Mouse (Mus musculus) liver, embryonic 14.5 days (tissue): ENCODE measurements around the gene Ppp1r12a. TPM values are rescaled to one million over a fixed set of nuclear protein-coding genes. Genes with fewer than 3 reads are reported as not detected.

ENCODE experiments used
- ATAC-seq: fragments of 200-750 bp; cut with Nextera tagmentation; 2 replicates; pipeline ENCODE4 v1.8.0; 2017; ENCODE audit warnings: moderate number of reproducible peaks, mild to moderate bottlenecking, moderate library complexity; ENCODE audit not compliant: insufficient read depth
- DNase-seq, 3 experiments: peaks; one replicate each; pipeline ENCODE4 v3.0.0-alpha.2; 2012 to 2013; ENCODE audit warnings: low read depth in 3 of 3, low spot score in 3 of 3
- H3K27ac ChIP-seq: fragments of 300-500 bp; sonication (generic); 2 replicates; pipeline ENCODE4 v1.5.1; 2014; ENCODE audit warnings: moderate library complexity, mild to moderate bottlenecking, control low read depth, inconsistent platforms
- H3K27me3 ChIP-seq: fragments of 300-500 bp; sonication (generic); 2 replicates; pipeline ENCODE4 v1.6.1; 2014; ENCODE audit warnings: mild to moderate bottlenecking, low read length, moderate library complexity; ENCODE audit not compliant: control insufficient read depth, insufficient read depth
- H3K36me3 ChIP-seq: fragments of 300-500 bp; sonication (generic); replicated peaks from 2 replicates; pipeline ENCODE4 v1.6.1; 2014; ENCODE audit warnings: low read depth; ENCODE audit not compliant: control insufficient read depth, insufficient read depth
- H3K4me1 ChIP-seq, 2 experiments: fragments of 200-500 bp in 1 of 2; fragments of 300-500 bp in 1 of 2; sonication (generic) in 1 of 2; replicated peaks; 2 replicates each; pipeline ENCODE4 v1.6.1; 2012 to 2014; ENCODE audit warnings: antibody characterized with exemption in 1 of 2, inconsistent platforms in 1 of 2, low read length in 1 of 2; ENCODE audit not compliant: control insufficient read depth in 2 of 2, insufficient read depth in 2 of 2
- H3K4me2 ChIP-seq: fragments of 300-500 bp; sonication (generic); 2 replicates; pipeline ENCODE4 v1.6.1; 2014; ENCODE audit warnings: low read depth, mild to moderate bottlenecking, control low read depth, moderate library complexity
- H3K4me3 ChIP-seq, 2 experiments: fragments of 200-500 bp in 1 of 2; fragments of 300-500 bp in 1 of 2; sonication (generic) in 1 of 2; 2 replicates each; pipeline ENCODE4 v1.5.1; 2012 to 2014; ENCODE audit warnings: low read depth in 2 of 2, low read length in 2 of 2, mild to moderate bottlenecking in 2 of 2, control low read depth in 1 of 2, inconsistent platforms in 1 of 2, moderate library complexity in 1 of 2; ENCODE audit not compliant: insufficient read depth in 1 of 2
- H3K9ac ChIP-seq: fragments of 300-500 bp; sonication (generic); replicated peaks from 2 replicates; pipeline ENCODE4 v1.6.1; 2014; ENCODE audit warnings: mild to moderate bottlenecking, control low read depth, moderate library complexity
- H3K9me3 ChIP-seq: fragments of 300-500 bp; sonication (generic); 2 replicates; pipeline ENCODE4 v1.6.1; 2016; ENCODE audit warnings: low read length, mixed read lengths; ENCODE audit not compliant: control insufficient read depth
- CTCF ChIP-seq: IDR thresholded peaks from 2 replicates; pipeline ENCODE4 v1.5.1; 2016; ENCODE audit warnings: antibody characterized with exemption, low read depth, control low read depth
- EP300 ChIP-seq: IDR thresholded peaks from 2 replicates; pipeline ENCODE4 v1.6.1; 2016; ENCODE audit warnings: antibody characterized with exemption, low read depth
- WGBS: fragments of 180-500 bp; shearing (Covaris S2); extraction: QIAGEN DNeasy Blood & Tissue Kit; methylation state at CpG from one replicate; pipeline ENCODE4 v1.1.7; 2014; ENCODE audit not compliant: insufficient replicate concordance; 5-methylcytosine and 5-hydroxymethylcytosine counted together
- polyA plus RNA-seq, 2 experiments: library from polyadenylated mRNA; depleted of rRNA in 1 of 2; stranded (reverse) in 1 of 2; unstranded in 1 of 2; fragments of >200 nt; fragmentation: Nextera tagmentation in 1 of 2; extraction: Ambion mirVana in 1 of 2; gene quantifications; 2 replicates each; pipeline versions ENCODE4 v1.2.1 to v1.2.3; 2012 to 2014

Ppp1r12a gene
- polyA plus RNA-seq, 2 experiments: 18.7 to 27.2 TPM

DNA sequence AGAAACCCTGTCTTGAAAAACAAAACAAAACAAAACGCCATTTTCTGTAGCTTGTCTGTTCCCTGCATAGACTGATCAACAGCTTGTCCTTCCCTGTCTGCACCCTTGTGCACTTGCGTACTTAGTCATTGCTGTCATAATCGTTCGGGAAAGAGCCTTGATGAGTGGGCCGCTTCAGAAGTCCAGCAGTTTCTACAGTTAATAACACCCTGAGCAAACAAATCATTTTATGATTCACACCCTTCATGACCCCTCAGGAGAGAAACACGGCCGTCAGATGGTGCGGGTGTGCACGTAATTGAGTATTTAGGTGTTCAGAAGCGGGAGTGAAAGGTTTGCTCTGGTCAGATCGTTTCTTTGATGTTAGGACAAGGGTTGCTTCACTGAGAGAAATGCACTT, 137.8 kb downstream of the Ppp1r12a start:
- Histone ChIP-seq H3K36me3 (no peaks in the 10 kb centered on the region), H3K9ac (no peak overlapping the region), H3K9me3 (no peaks in the 10 kb centered on the region), H3K4me3 (no peak overlapping the region), H3K27me3 (no peaks in the 10 kb centered on the region), H3K27ac (no peak overlapping the region), H3K4me2 (no peak overlapping the region), H3K4me1 (no peaks in the 10 kb centered on the region)
- TF ChIP-seq CTCF (no peak), EP300 (no peak)
- 62% methylated on average over 11 of the region's 11 CpGs for WGBS
- ATAC-seq (no peak), DNase-seq (no peak)

GRCm38 (mm10) chr10:108300843-108301242, 138.8 kb downstream of the Ppp1r12a start:
- DNase-seq (peak; percentile 48 to 64 (median 59)), ATAC-seq (peak; percentile 60; the same call in 1 of the 2 replicates)
- Histone ChIP-seq H3K9ac (no peak overlapping the region), H3K4me1 (no peaks in the 10 kb centered on the region), H3K4me3 (no peak overlapping the region), H3K9me3 (no peaks in the 10 kb centered on the region), H3K36me3 (no peaks in the 10 kb centered on the region), H3K27me3 (no peaks in the 10 kb centered on the region), H3K4me2 (peak overlapping the region; percentile 18; the same call in 1 of the 2 replicates), H3K27ac (no peak overlapping the region)
- TF ChIP-seq EP300 (no peak), CTCF (peak; percentile 83)
- 3% methylated on average over 19 of the region's 19 CpGs for WGBS

GRCm38 (mm10) chr10:108307772-108308171, 145.8 kb downstream of the Ppp1r12a start:
- 75% methylated on average over 11 of the region's 11 CpGs for WGBS
- no peak for TF ChIP-seq CTCF
- Histone ChIP-seq H3K4me2 (no peak overlapping the region), H3K4me3 (no peak overlapping the region), H3K9me3 (no peaks in the 10 kb centered on the region), H3K27me3 (no peaks in the 10 kb centered on the region), H3K27ac (no peak overlapping the region), H3K36me3 (no peaks in the 10 kb centered on the region), H3K9ac (no peak overlapping the region), H3K4me1 (no peaks in the 10 kb centered on the region)
- DNase-seq: no peak
- no peak for ATAC-seq

DNA sequence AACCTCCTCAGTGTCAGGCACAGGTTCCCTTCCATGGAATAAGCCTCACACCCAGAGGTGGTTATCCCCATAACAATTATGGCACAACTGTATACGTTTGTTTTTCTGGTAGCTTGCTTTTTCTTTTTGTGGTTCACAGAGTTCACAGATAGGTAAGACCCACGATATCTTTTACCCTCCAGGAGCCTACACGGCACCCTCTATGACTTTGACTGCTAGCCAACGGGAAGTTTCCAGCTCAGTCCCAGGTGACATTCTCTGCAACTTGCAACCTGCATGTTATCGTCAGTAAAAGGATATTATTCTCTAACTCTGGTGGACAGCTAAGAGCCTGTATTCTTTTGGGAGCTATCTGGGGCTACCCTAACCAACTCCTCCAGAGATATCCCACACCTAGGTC, 148.2 kb downstream of the Ppp1r12a start:
- H3K36me3 ChIP-seq: no peaks in the 10 kb centered on the region
- TF ChIP-seq CTCF: no peak
- TF ChIP-seq EP300: no peak
- no peak overlapping the region for H3K27ac ChIP-seq
- H3K27me3 ChIP-seq: no peaks in the 10 kb centered on the region
- no peak overlapping the region for H3K4me2 ChIP-seq
- no peaks in the 10 kb centered on the region for H3K9me3 ChIP-seq
- DNase-seq: no peak
- 51% methylated on average over 5 of the region's 5 CpGs for WGBS
- H3K9ac ChIP-seq: no peak overlapping the region
- H3K4me3 ChIP-seq: no peak overlapping the region
- no peak for ATAC-seq
- H3K4me1 ChIP-seq: peaks cover 0 to 8% of the 10 kb centered on the region in 2 experiments; a peak in 2 of 4 replicates

DNA sequence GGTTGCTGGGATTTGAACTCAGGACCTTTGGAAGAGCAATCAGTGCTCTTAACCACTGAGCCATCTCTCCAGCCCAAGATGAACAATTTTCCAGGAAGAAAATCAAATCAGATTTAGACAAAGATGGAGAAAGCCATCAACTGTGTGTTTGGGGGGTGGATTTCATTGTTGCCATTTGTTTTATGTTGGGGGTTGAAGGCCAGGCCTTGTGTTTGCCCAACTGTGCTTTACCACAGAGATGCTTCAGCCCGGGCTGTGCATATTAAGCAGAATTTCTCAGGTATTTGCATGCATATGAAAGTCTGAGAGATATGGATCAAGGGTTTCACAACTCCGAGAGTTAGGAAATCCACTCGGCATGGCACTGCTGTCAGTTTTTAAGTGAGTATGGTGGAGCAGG, 149.4 kb downstream of the Ppp1r12a start:
- DNase-seq: no peak

More for the DNA sequence above, 149.4 kb downstream of the Ppp1r12a start:
- Histone ChIP-seq H3K4me2 (no peak overlapping the region), H3K27ac (no peak overlapping the region), H3K27me3 (no peaks in the 10 kb centered on the region), H3K36me3 (no peaks in the 10 kb centered on the region), H3K4me3 (no peak overlapping the region), H3K4me1 (peaks cover 0 to 8% of the 10 kb centered on the region in 2 experiments; a peak in 2 of 4 replicates), H3K9me3 (no peaks in the 10 kb centered on the region), H3K9ac (no peak overlapping the region)
- no peak for TF ChIP-seq EP300
- no peak for TF ChIP-seq CTCF
- 63% methylated on average over 3 of the region's 3 CpGs for WGBS
- no peak for ATAC-seq
